Mouse (Mus musculus) kidney, postnatal 10 days (tissue): ENCODE measurements at regions not wholly inside any gene's neighbourhood (a gene's known extent, or its start where the extent isn't known, plus 50 kb on each side); places are given as distances from the start of the nearest gene placed in this dataset.
A peak's percentile ranks its signal among the peaks of the same experiment; 100 is the strongest.

Experiments
- DNase-seq: peaks from one replicate; pipeline ENCODE4 v3.0.0; 2021; ENCODE audit warnings: mixed read lengths

DNA sequence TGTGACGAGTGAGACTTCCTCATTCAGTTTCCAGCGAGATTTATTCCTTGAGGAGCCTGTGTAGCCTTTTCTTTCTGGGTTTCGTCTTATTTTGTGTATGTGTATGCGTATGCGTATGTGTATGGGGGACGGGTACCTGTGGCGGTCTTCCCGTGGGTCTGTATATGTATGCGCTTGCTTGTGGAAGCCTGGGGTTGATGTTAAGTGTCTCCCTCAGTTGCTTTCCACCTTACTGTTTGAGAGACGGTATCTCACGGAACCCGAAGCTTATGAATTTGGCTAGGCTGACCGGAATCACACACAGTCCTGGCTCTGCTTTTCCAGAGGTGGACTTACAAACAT, 87.1 kb downstream of the Ankrd50 start:
- DNase-seq = no peak

DNA sequence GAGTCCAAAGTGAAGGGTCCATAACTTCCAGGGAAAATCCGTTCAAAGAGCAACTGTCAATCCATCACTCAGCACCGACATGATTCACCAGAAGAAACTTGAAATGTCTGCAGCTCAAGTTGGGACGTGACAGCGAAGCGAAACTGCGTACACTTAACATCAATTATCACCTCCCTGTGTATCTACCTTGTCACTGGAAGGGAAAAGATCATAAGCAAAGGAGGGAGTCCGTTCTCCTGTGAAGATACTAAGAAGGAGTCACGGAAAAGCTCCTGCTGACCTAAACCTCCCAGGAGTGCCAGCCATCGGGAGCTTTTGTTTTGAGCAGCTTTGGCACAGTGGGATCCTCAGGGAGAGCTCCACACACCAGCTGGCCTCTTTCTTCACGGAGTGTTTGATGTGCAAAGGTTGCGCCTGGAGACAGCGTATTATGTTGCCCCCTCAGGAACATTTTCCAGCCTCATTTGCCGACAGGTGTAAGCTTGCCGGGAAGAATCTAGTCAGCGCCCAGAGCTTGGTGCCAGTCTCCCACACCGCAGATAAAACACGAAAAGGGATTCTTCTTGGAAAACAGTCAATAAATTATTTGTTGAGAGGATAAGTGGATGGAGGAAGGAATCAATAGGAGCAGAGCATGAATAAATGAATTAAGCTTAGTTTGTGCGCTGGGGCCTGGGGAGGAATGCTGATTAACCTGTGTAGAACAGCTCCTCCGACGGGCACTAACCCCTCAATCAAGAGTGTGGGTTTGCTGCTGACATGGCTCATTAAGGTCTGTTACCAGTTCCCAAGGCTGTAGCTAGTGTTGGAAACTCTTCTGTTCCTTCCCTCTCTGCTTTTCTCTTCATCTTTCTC, 87.7 kb downstream of the Ankrd50 start:
- no peak for DNase-seq

DNA sequence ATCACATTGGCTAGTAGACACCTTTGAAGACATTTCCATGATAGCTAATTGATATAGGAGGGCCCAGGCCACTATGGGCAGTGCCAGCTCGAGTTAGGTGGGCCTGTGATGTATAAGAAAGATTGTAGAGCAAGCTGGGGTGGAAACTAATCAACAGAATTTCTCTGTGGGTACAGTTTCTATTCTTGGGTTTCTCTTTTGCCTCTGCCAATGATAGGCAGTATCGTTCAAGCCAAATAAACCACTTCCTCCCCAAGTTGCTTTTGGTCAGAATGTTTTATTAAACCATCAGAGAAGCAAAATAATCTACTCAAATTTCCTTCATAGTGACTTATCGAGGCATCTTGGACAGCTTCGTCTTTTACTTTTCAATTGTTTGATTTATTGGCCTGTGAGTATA, 90.3 kb downstream of the Ankrd50 start:
- DNase-seq = no peak

DNA sequence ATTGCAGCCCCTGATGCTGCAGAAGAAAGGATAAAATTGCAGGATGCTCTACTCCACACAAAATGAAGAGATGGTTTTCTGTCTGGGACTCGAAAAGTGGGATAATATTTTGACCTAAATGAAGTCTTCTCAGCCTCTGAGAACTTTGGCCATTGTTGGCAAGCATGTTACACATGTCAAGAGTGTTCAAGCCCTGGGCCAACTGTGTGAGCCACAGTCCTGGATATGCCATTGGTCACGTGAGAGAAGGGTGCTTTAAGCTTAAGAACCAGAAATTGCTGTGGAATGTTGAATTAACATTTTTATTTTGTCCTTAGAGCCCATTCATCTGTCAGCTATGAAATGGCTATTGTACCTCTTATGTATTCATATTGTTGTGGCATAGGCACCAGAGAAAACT, 95.0 kb downstream of the Ankrd50 start:
- no peak for DNase-seq

DNA sequence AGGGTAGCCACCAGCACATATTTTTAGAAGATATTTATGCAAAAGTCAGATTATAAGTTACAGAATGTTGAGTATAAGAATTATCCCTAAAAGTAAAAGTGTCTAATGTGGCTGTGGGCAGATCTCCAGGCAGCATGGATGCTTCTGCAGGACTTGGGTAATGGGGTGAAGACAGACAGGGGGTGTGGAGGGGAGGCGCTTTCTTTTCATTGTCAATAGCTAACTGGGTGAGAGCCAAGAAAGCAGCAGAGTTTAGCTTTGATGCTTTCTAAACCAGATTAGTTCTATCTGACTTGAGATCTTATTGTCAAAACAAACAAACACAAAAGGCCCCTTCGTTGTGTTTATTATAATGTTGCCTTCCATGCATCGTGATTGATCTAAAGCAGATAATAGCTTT, 95.7 kb downstream of the Ankrd50 start:
- DNase-seq = no peak

DNA sequence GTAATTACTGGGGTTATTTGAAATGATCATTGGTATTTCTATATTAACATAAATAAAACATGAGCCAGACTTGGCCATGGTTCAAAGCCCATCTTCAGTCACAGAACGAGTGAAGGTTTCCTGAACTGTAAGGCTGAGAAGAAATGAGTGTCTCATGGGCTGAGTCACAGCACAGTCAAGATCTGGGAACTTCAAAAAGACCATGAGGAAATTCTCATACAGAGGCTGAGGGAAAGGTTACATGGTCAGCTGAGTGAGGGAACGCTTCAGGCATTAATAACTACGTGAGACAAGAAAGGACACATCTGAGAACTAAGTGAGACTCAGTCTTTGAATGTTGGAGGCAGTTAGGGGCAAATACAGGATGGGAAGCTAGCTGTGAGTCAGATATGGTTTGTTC, 101.9 kb downstream of the Ankrd50 start:
- no peak for DNase-seq

DNA sequence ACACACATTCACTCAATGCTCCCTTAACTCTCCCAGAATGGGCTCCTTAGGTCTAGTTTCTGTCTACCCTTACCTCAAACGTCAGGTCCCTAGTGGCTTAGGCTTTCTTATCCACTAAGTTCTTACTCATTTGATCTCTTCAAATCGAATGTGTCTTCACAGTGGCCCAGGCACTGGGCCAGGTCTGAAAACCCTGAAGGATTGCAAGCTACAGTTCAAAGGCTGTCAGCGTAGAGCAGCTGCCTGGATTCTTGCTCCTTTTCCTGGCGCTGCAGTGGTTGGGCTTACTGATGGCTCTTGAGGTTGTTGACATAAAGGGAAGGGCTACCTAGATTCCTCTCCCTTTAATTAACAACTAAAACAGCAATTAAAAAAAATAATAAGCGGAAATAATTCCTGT, 103.0 kb downstream of the Ankrd50 start:
- peak; percentile 29 for DNase-seq

DNA sequence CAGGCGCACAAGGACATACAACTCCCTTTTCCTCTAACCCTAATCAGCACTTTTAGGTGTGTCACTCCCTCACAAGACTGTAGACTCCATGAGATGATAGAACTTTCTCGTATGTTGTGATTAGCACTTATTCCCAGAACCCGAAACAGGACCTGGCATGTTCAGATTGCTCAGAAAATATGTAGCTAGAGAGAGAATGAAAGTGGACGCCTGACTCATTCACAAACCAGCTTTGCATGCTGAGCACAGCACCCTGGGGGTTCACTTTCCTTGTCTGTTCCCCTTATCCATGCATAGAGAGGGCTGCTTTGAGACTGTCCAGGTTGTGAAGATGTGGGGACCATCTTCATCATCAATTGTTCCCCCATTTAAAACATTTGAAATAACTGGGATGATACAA, 111.0 kb downstream of the Ankrd50 start:
- DNase-seq = no peak

DNA sequence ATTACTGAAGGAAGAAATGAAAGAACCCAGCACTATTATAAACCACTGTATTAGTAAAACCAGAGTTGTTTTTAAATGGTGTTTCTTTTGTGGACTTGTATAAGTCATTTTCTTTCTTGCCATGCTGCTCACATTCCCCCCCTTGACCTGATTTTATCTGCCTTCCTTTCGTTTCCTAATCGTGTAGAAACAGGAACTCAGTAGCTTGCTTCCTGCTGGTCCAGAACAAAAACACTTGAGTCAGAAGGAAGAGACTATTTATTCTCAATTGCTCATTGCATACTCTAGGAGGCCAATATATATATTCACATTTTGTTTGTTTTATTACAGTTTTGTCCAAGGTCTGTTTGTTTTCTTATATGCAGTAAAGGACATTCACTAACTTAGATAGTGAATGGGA, 112.9 kb downstream of the Ankrd50 start:
- DNase-seq = no peak

DNA sequence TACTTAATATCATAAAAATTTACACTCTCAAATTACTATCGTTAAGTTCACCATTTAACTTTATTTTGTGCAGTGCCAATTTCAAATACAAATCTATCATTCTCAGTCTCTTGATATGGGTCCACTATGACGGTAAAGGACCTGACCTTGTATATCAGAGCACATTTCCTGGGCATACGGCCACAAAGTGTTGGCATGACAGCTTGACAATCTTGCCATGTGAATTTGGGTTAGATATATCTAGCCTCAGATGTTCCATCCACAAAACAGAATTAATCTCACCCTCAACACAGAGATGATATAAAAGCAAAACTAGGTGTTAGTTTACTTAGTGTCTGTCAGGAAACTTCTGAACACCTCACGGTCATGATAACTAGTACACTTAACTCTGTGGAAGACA, 120.8 kb downstream of the Ankrd50 start:
- no peak for DNase-seq

DNA sequence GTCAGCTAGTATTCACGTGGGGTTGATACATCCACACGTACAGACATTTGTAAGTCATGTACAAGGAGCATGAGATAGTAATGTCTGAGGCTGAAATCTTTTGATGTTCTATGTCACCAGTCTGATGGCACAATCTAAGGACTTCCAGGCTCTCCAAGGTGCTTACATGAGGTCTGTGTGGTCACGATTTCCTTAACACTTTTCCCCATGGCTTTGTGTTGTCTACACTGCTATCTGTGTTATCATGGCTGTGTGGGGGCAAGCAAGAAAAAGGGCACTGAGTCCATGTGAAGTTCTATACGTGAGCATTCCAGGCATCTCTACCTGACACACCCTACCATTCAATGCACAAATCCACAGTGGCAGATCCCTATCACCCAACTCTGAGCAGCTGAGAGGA, 123.2 kb downstream of the Ankrd50 start:
- no peak for DNase-seq

DNA sequence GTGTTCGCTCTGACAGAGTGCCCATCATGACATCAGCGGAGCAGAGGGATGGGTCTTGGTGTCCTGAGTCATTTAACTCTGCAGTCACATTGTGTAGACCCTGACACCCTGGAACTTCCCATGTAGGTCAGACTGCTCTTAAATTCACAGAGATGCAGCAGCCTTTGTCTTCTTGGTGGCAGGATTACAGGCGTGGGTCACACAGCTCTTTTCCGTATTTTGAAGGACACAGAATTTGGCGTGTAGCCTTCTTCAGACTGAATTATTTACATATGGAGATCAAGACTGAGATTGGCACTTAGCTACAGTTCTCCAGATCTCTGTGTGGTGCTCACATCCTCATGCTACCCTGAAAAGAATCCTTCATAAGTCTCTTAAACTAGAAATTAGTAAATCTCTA, 123.7 kb downstream of the Ankrd50 start:
- no peak for DNase-seq

DNA sequence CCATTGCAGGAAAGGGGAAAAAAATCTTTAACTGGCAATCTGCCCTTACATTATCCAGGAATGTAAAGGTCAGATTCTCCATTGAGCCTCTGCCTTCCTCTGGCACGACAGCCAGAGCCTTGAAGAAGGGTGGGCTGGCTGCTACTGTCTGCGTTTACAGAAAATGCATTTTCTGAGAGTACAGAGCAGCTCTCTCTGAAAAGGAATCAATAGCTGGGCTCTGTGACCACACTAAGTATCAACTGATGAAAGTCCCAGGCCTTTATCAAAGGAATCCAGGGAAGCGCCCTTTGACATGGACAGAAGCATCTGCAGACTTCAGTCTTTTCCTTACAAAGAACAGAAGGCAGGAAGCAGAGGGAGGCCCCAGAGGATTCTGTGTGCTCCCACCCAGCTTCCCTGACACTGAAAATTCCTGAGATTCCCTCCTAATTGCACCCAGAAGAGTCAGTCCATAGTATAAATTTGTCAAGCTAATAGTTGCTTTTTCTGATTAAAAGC, 124.2 kb downstream of the Ankrd50 start:
- DNase-seq = peak; percentile 38

DNA sequence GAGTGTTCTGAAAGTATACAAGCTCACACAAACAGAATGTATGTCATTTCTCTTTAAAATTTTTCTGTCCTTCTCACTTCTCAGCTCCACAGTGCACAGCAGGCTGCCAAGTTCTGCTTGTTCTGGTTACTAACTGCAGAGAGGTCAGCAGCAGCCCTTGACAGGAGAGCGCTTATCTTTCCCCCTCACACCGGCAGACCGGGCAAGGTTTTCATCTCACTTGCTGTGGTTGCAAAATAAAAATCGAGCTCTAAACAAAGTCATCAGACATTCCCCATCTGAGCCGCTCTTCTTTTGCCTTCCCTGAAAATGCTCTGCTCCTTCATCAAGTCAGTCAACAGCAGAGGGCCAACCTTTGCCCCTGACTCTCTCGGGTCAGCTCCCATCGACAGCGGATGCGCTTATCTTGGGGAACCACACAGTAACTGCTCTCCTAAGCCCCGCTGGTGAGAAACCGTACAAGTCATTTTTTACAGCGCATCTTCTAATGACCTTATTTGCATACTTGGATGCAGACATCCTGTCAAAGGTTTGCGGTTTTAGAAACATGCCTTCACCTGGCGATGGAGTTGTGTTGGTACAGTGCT, 126.6 kb downstream of the Ankrd50 start:
- peak; percentile 23 for DNase-seq

DNA sequence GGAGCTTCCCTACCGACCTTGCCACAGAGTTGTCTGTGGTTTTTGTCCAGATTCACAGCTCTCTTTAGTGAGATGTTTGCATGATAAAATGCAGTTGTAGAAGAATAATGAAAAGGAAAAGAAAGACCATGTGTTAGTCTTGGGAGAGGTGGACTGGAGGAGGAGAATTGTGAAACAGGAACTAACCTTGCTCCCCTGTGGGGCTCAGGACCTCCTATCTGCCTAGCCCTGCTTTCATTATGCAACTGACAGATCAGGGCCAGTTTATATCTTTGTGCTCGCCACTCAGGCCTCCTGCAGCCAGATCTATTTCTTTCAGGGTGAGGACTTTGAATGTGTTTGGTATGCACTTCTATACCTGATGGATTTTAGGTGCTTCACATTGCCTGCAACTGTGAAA, 140.4 kb downstream of the Ankrd50 start:
- no peak for DNase-seq

DNA sequence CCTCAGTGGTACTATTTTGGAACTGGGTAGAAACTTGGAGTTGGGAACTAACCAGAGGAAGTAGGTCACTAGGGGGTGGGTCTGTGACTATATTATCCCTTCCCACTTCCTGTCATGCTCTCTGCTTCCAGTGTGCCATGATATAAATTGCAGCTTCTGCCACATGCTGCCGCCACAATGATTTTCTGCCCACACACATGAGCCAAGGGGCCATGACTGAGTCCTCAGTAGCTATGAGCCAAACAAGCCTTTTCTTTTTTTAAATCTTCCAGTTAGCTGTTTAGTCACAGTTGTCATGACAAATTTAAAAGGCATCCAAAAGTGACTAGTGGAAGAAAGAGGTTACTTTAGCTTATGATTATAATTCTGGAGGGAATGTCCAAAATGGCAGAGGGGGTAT, 143.0 kb downstream of the Ankrd50 start:
- DNase-seq = no peak

DNA sequence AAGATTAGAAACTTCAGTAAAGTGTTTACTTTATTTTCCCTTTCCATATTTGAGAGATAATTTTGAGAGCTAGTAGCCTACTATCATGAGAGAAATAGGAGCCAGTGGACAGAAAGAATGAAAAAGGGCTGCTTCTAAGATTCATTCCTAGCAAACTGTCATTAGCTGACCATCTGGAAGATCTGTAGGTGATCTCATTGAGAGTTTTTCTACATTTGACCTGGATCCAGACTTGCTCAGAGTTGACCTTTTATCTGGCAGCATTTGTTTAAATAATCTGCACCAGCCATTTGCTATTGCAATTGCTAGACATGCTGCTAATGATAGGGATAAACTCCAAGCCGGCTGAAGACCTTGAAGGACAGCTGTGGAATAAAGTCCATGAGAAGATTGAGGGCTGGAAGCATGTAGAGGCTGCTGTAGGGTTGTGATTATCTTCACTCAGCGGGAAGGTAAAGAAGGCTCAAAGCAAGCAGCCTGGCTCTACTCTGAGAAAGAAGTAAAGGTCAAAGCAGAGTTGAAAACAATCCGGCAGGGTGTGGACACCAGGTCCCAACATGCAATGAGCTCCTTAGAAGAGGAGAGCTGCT, 151.2 kb downstream of the Ankrd50 start:
- no peak for DNase-seq

DNA sequence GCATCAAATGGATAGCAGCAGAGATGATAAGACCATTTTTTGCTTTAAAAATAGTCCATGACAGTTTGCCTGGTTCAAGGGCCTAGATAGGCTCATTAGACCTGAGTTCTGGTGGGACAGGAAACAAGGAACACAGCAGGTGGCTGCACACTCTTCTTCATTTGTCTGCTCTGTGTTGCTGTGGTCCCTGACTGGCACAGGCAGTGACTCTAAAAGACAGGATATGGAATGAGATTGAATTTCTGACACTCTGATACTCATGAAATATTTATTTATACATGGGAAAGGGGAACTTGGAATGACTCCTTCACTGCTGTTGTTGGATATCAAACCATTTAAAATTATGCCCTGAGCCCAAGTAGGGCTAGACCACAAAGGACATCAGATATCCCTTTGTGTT, 153.5 kb downstream of the Ankrd50 start:
- no peak for DNase-seq

DNA sequence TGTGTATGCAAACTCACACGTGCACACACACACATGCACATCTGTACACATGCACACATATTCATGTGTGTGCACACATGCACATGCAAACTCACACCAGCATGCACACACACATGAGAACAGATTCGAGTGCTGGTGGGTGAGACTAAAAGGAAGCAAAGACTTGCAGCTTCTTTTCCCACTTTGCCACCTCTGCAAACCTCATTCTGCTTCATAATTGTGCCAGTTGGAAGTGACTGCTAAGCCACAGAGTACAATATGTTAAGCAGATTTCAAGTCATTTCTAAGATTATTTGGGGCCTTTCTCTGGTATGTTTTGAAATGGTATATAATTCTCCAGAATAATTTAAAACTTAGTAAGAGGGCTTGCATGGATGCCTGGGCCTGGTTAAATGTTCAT, 157.4 kb downstream of the Ankrd50 start:
- DNase-seq = no peak

DNA sequence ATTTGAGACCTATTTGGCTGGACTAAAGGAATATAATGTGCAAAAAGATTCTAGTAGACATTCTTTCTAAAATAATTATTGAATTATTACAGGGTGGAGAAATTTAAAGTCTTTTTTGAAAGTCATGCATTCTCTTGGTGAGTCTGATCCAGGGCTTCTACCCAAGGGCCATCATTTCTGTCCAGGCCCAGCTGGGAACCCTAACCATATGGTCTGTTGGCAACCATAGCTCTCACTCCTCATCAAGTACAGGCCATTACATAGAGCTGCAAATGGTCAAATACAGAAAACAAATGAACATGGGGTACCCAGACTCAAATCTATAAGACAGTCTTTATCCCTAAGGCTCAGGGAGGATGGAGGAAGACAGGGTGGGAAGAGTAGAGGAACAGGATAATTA, 158.4 kb downstream of the Ankrd50 start:
- DNase-seq = peak; percentile 22

DNA sequence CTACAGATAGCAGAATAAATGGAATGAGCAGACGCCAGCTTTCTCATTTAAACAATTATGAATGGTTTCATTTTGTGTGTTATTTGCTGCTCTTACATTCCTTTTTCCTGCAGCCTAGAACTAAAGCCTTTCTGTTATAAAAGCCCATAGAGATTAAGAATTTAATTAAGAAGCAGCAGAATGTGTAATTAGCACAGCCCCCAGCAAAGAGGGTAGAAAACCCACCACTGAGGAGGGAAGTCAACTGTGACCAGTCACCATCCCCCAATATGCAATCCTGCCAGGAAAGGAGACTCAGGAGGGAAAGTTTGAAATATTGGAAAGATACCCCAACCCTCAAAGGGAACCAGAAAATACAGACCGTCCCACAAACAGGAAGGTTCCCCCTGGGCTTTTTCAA, 160.0 kb downstream of the Ankrd50 start:
- no peak for DNase-seq

DNA sequence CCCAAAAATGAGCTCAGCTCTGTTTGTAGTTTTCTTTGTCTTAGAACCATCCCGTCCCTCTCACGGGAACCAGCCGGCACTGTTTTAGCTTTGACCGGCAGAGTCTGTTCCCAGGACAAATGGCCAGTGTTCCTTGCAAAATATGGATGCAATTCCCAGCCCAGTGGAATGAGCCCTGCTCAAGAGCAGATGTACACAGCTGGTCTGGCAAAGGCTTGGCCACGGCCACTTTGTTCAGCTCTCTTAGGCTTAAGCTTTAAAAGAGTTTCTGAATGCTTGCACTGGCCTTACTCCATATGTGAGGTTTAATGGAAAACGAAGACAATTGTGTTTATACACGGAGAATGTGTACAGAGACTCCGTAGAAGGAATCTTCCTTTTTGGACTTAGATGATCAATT, 162.2 kb downstream of the Ankrd50 start:
- DNase-seq = peak; percentile 84

DNA sequence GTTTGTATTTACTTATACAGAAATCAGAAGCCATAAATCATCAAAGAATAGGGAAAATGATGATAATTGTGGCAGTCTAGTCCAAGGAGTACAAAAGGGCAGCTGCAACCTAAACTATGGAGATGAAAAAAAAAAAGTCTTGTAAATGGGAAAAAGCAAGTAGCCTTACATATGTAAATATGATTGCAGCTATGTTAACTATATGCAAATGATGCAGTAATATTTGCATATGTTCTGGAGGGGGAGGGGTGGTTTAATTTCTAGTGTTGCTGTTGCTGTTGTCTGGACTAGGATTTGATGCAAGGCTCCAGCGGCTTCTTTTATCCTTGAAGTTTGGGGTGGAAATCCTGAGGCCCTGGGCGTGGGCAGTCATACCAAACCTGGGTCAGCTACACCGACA, 163.0 kb downstream of the Ankrd50 start:
- no peak for DNase-seq

DNA sequence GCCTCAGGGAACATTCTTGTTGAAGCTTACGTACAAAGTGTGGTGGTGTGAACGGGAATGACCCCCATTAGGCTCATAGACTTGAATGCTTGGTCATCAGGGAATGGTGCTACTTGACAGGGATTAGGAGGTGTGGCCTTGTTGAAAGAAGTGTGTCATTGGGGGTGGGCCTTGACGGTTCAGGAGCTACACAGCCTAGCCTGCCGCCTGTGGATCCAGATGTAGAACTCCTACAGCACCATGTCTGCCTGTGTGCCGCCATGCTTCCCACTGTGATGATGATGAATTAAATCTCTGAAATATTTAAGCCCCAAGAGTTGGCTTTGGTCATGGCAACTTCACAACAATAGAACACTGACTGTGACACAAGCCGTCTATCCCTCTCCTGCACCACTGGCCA, 163.6 kb downstream of the Ankrd50 start:
- DNase-seq = no peak
